Mouse (Mus musculus) NIH3T3 (cell line): ENCODE measurements at regions not wholly inside any gene's neighbourhood (a gene's known extent, or its start where the extent isn't known, plus 50 kb on each side); places are given as distances from the start of the nearest gene placed in this dataset.
A peak's percentile ranks its signal among the peaks of the same experiment; 100 is the strongest.

Source experiments
- DNase-seq: peaks from one replicate; pipeline ENCODE4 v3.0.0-alpha.2; 2012; ENCODE audit warnings: low read depth

DNA sequence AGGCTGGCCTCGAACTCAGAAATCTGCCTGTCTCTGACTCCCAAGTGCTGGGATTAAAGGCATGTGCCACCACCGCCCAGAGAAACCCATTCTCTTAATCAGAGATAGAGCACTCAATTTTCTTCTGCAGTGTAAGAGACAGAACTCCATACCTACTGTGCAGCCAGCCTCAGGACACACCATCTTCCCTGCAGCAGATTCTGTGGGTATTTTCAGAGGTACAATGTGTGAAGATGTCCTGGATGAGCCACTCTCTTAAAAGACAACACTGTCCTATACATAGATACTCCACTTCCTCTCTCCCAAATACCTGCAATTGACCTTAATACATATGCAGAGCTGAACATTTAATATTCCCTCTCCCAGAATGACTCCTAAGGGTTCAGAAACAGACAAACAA lies 111.5 kb downstream of the Nr1d2 start:
- no peak for DNase-seq

DNA sequence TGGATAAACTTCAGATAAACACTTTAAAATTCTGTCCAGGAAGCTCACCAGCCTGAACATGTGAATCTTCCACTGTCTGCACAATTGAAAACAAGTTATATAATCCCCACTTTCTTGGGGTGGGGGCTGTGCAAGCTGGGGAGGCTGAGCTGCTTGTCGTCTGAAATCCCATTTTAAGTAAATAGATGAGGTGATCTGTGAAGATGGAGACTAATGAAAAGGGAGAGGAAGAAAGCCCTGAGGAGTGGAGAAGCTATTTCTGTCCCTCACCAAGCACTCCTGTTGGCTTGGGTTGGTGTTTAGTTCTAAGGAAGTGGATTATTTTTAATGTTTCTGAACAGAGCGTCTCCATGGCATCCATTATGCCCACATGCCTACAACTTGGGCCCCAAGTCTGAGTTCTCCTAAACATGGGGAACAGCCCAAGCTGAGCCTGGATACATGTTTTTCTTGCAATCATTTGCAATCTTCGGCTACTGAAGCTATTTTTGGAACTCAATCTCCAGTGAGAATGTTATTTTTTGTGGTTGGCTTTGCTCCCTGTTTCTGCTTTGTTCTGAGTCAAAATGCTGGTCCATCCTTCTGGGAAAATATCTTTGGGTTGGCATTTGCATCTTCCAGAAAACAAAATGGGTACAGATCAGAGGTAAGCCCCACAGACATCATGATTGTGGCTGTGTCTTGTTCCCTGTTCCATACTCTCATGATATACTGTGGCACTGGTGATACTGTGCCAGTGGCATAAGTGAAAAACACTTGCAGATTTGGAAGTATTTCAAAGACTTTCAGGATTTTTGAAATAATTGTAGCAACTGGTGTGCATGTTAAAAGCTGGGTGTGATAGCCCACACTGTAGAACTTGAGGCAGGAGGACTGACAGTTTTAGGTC lies 131.8 kb downstream of the Nr1d2 start:
- DNase-seq: no peak

DNA sequence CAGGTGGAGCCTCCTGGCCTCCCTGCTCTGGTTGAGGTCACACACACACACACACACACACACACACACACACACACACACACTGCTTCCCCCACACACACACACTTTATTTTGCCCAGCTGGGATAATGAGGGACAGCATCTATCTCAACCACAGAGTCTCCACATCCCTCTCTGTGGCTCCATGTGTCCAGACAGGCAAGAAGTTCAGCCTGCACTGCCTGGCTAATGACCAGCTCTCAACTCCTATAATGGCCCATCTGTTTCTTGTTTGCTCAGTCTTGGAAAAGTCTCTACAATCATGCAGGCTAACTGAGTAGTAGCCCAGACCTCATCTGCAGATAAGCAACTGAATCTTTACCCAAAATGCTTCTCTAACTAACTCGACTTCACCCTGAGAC lies 133.3 kb downstream of the Nr1d2 start:
- peak; percentile 12 for DNase-seq

DNA sequence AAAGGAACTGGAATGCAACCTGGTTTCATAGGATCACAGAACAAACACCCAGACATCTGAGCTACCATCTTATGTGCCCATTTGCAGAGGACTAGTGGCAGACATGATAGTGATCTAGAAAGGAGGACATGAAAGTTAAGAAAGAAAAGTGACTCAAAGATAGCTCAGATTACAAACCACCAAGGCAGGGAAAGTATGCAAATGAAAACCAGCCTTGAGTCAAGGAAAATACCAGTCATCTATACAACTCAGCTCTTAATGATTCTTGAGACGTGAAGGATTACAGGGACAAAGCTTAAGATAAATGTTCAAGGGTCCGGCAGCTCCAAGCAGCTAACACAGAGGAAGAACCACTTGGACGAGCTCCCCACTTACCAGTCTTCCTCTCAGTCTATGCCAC lies 138.7 kb downstream of the Nr1d2 start:
- DNase-seq: no peak
